Mouse (Mus musculus) cortical plate, adult 2 months (tissue): Measurements from ENCODE around the gene Lrig1.

Experiments
- CTCF ChIP-seq: fragments of 200-500 bp; IDR thresholded peaks from 2 replicates; pipeline ENCODE4 v1.5.1; 2011; ENCODE audit warnings: mild to moderate bottlenecking, control low read depth, low read length; ENCODE audit not compliant: insufficient read depth; ENCODE audit errors: extremely low read depth
- POLR2A ChIP-seq: fragments of 200-500 bp; IDR thresholded peaks from 2 replicates; pipeline ENCODE4 v1.6.1; 2011; ENCODE audit warnings: mild to moderate bottlenecking, low read length, control low read depth; ENCODE audit not compliant: insufficient read depth; ENCODE audit errors: extremely low read depth

GRCm38 (mm10) chr6:94697423-94697822 is 2.5 kb downstream of the Lrig1 start:
- TF ChIP-seq CTCF (no peak), POLR2A (no peak)
